Mouse (Mus musculus) heart, embryonic 16.5 days (tissue): ENCODE measurements around the gene Hlcs. TPM values are rescaled to one million over a fixed set of nuclear protein-coding genes. Genes with fewer than 3 reads are reported as not detected.

Source experiments
- ATAC-seq: fragments of 200-750 bp; cut with Nextera tagmentation; replicated peaks from 2 replicates; pipeline ENCODE4 v1.8.0; 2017; ENCODE audit warnings: moderate number of reproducible peaks; ENCODE audit not compliant: insufficient read depth, low FRiP score; ENCODE audit errors: extremely low read depth
- H3K27ac ChIP-seq: fragments of 300-500 bp; sonication (generic); 2 replicates; pipeline ENCODE4 v1.5.1; 2014; ENCODE audit warnings: mild to moderate bottlenecking, low read length, control low read depth, moderate library complexity
- H3K27me3 ChIP-seq: fragments of 300-500 bp; sonication (generic); 2 replicates; pipeline ENCODE4 v1.6.1; 2014; ENCODE audit warnings: low read length, mixed read lengths; ENCODE audit not compliant: control insufficient read depth, insufficient read depth
- H3K36me3 ChIP-seq: fragments of 300-500 bp; sonication (generic); 2 replicates; pipeline ENCODE4 v1.6.1; 2014; ENCODE audit not compliant: control insufficient read depth, insufficient read depth
- H3K4me1 ChIP-seq: fragments of 300-500 bp; sonication (generic); 2 replicates; pipeline ENCODE4 v1.6.1; 2014; ENCODE audit warnings: low read length, mixed read lengths; ENCODE audit not compliant: control insufficient read depth, insufficient read depth
- H3K4me2 ChIP-seq: fragments of 300-500 bp; sonication (generic); 2 replicates; pipeline ENCODE4 v1.6.1; 2014; ENCODE audit warnings: low read depth, mild to moderate bottlenecking, control low read depth, low read length
- H3K4me3 ChIP-seq: fragments of 300-500 bp; sonication (generic); 2 replicates; pipeline ENCODE4 v1.5.1; 2014; ENCODE audit warnings: mild to moderate bottlenecking, control low read depth, low read length
- H3K9ac ChIP-seq: fragments of 300-500 bp; sonication (generic); 2 replicates; pipeline ENCODE4 v1.6.1; 2014; ENCODE audit warnings: low read length, control low read depth
- H3K9me3 ChIP-seq: fragments of 300-500 bp; sonication (generic); replicated peaks from 2 replicates; pipeline ENCODE4 v1.6.1; 2016; ENCODE audit warnings: low read length; ENCODE audit not compliant: control insufficient read depth
- WGBS: fragments of 180-500 bp; shearing (Covaris S2); extraction: QIAGEN DNeasy Blood & Tissue Kit; methylation state at CpG from one replicate; pipeline ENCODE4 v1.1.7; 2014; 5-methylcytosine and 5-hydroxymethylcytosine counted together
- polyA plus RNA-seq: library from polyadenylated mRNA; unstranded; fragments of >200 nt; fragmentation: Nextera tagmentation; extraction: Ambion mirVana; gene quantifications from 2 replicates; pipeline ENCODE4 v1.2.1, GENCODE M21; 2015

The Hlcs gene
- polyA plus RNA-seq, 1 experiment from 2014 or later = 6.8 TPM

- Histone ChIP-seq H3K9ac (no peak overlapping the region), H3K27ac (no peak overlapping the region), H3K36me3 (no peaks in the 10 kb centered on the region), H3K4me1 (peaks cover 7% of the 10 kb centered on the region), H3K4me2 (no peak overlapping the region), H3K4me3 (no peak overlapping the region), H3K9me3 (no peaks in the 10 kb centered on the region), H3K27me3 (no peaks in the 10 kb centered on the region)
- no peak for ATAC-seq
- 66% methylated on average over 15 of the region's 15 CpGs for WGBS
These were observed 163.0 kb downstream of the Hlcs start for GRCm38 (mm10) chr16:94150125-94151103.

- H3K27me3 ChIP-seq = no peaks in the 10 kb centered on the region
- 52% methylated on average over 11 of the region's 11 CpGs for WGBS
- H3K36me3 ChIP-seq = no peaks in the 10 kb centered on the region
- H3K4me1 ChIP-seq = peaks cover 5% of the 10 kb centered on the region; the same call in 1 of the 2 replicates
- H3K4me3 ChIP-seq = no peak overlapping the region
- no peak overlapping the region for H3K4me2 ChIP-seq
- no peak overlapping the region for H3K27ac ChIP-seq
- no peak for ATAC-seq
- no peak overlapping the region for H3K9ac ChIP-seq
- no peaks in the 10 kb centered on the region for H3K9me3 ChIP-seq
These were observed 165.2 kb downstream of the Hlcs start for GRCm38 (mm10) chr16:94148139-94148538.

GRCm38 (mm10) chr16:94143325-94143724 lies 170.0 kb downstream of the Hlcs start:
- peak; percentile 65 for ATAC-seq
- Histone ChIP-seq H3K4me2 (peak overlapping the region; percentile 8; the same call in 1 of the 2 replicates), H3K36me3 (peaks cover 2% of the 10 kb centered on the region; the same call in 1 of the 2 replicates), H3K4me1 (peaks cover 5% of the 10 kb centered on the region; the same call in 1 of the 2 replicates), H3K9ac (no peak overlapping the region), H3K9me3 (no peaks in the 10 kb centered on the region), H3K27me3 (no peaks in the 10 kb centered on the region; the same call in 1 of the 2 replicates), H3K4me3 (no peak overlapping the region), H3K27ac (no peak overlapping the region)
- WGBS = 21% methylated on average over 10 of the region's 10 CpGs

- peaks cover 6% of the 10 kb centered on the region; the same call in 1 of the 2 replicates for H3K36me3 ChIP-seq
- no peak overlapping the region for H3K27ac ChIP-seq
- ATAC-seq = no peak
- no peak overlapping the region for H3K4me2 ChIP-seq
- no peaks in the 10 kb centered on the region for H3K9me3 ChIP-seq
- H3K4me3 ChIP-seq = no peak overlapping the region
- H3K9ac ChIP-seq = no peak overlapping the region
- WGBS = 63% methylated on average over 10 of the region's 10 CpGs
- H3K27me3 ChIP-seq = no peaks in the 10 kb centered on the region; the same call in 1 of the 2 replicates
- H3K4me1 ChIP-seq = peaks cover 5% of the 10 kb centered on the region; the same call in 1 of the 2 replicates
These were observed 172.6 kb downstream of the Hlcs start for GRCm38 (mm10) chr16:94140746-94141145.

GRCm38 (mm10) chr16:94134218-94134617 lies 179.2 kb downstream of the Hlcs start:
- WGBS = 76% methylated on average over 10 of the region's 10 CpGs
- Histone ChIP-seq H3K27me3 (no peaks in the 10 kb centered on the region), H3K9ac (no peak overlapping the region), H3K4me1 (no peaks in the 10 kb centered on the region), H3K4me2 (no peak overlapping the region), H3K36me3 (peaks cover 6% of the 10 kb centered on the region; the same call in 1 of the 2 replicates), H3K9me3 (no peaks in the 10 kb centered on the region), H3K27ac (no peak overlapping the region), H3K4me3 (no peak overlapping the region)
- no peak for ATAC-seq

- Histone ChIP-seq H3K4me3 (no peak overlapping the region), H3K9ac (no peak overlapping the region), H3K4me2 (no peak overlapping the region), H3K4me1 (peaks cover 5% of the 10 kb centered on the region; the same call in 1 of the 2 replicates), H3K36me3 (no peaks in the 10 kb centered on the region), H3K9me3 (no peaks in the 10 kb centered on the region), H3K27me3 (peaks cover 45% of the 10 kb centered on the region), H3K27ac (no peak overlapping the region)
- no peak for ATAC-seq
- WGBS = 60% methylated on average over 2 of the region's 2 CpGs
These were observed 185.0 kb downstream of the Hlcs start for GRCm38 (mm10) chr16:94128236-94128835.

- Histone ChIP-seq H3K27me3 (peaks cover 62% of the 10 kb centered on the region), H3K4me2 (no peak overlapping the region), H3K9ac (no peak overlapping the region), H3K36me3 (no peaks in the 10 kb centered on the region), H3K9me3 (no peaks in the 10 kb centered on the region), H3K4me1 (peaks cover 5% of the 10 kb centered on the region; the same call in 1 of the 2 replicates), H3K4me3 (no peak overlapping the region), H3K27ac (no peak overlapping the region)
- 51% methylated on average over 9 of the region's 9 CpGs for WGBS
- no peak for ATAC-seq
These were observed 187.2 kb downstream of the Hlcs start for GRCm38 (mm10) chr16:94126200-94126599.

- peak; percentile 28; the same call in 1 of the 2 replicates for ATAC-seq
- Histone ChIP-seq H3K4me1 (peaks cover 5% of the 10 kb centered on the region; the same call in 1 of the 2 replicates), H3K27ac (no peak overlapping the region), H3K4me3 (peak overlapping the region; percentile 50), H3K9me3 (no peaks in the 10 kb centered on the region), H3K27me3 (peaks cover 63% of the 10 kb centered on the region), H3K36me3 (no peaks in the 10 kb centered on the region), H3K9ac (peak overlapping the region; percentile 51; the same call in 1 of the 2 replicates), H3K4me2 (peak overlapping the region; percentile 74)
- 1% methylated on average over 82 of the region's 83 CpGs for WGBS
These were observed 188.0 kb downstream of the Hlcs start for GRCm38 (mm10) chr16:94125172-94125981.
